Mouse (Mus musculus): ENCODE data around the gene Ptpn12. TPM values are rescaled to one million over a fixed set of nuclear protein-coding genes. Genes with fewer than 3 reads are reported as not detected.

The Ptpn12 gene
- total RNA-seq, 2 experiments from 2014 or later = 31.1 to 36.7 TPM

GRCm38 (mm10) chr5:21033382-21034056 lies 22.2 kb downstream of the Ptpn12 start:
- no peak for ATAC-seq (replicated peaks; ENCODE audit: low FRiP score, poor library complexity, severe bottlenecking)

- ATAC-seq (replicated peaks; ENCODE audit: low FRiP score, poor library complexity, severe bottlenecking) = no peak
Measured at GRCm38 (mm10) chr5:21032626-21033025, 23.1 kb downstream of the Ptpn12 start.

GRCm38 (mm10) chr5:21030226-21030625 lies 25.5 kb downstream of the Ptpn12 start:
- ATAC-seq (replicated peaks; ENCODE audit: low FRiP score, poor library complexity, severe bottlenecking) = no peak

GRCm38 (mm10) chr5:21017075-21017474 lies 38.6 kb downstream of the Ptpn12 start:
- ATAC-seq (replicated peaks; ENCODE audit: low FRiP score, poor library complexity, severe bottlenecking) = no peak

- no peak for ATAC-seq (replicated peaks; ENCODE audit: low FRiP score, poor library complexity, severe bottlenecking)
Measured at GRCm38 (mm10) chr5:21010908-21011307, 44.8 kb downstream of the Ptpn12 start.

- ATAC-seq (replicated peaks; ENCODE audit: low FRiP score, poor library complexity, severe bottlenecking) = peak; percentile 58
Measured at GRCm38 (mm10) chr5:21002723-21003122, 53.0 kb downstream of the Ptpn12 start.

GRCm38 (mm10) chr5:21001622-21002315 lies 53.9 kb downstream of the Ptpn12 start:
- ATAC-seq (replicated peaks; ENCODE audit: low FRiP score, poor library complexity, severe bottlenecking) = no peak

- ATAC-seq (replicated peaks; ENCODE audit: low FRiP score, poor library complexity, severe bottlenecking) = no peak
Measured at GRCm38 (mm10) chr5:20998427-20998826, 57.3 kb downstream of the Ptpn12 start.

GRCm38 (mm10) chr5:20997555-20997954 lies 58.2 kb downstream of the Ptpn12 start:
- ATAC-seq (replicated peaks; ENCODE audit: low FRiP score, poor library complexity, severe bottlenecking) = no peak

- ATAC-seq (replicated peaks; ENCODE audit: low FRiP score, poor library complexity, severe bottlenecking) = no peak
Measured at GRCm38 (mm10) chr5:20990062-20990809, 65.5 kb downstream of the Ptpn12 start.

GRCm38 (mm10) chr5:20986271-20986670 lies 69.4 kb downstream of the Ptpn12 start:
- no peak for ATAC-seq (replicated peaks; ENCODE audit: low FRiP score, poor library complexity, severe bottlenecking)

- no peak for ATAC-seq (replicated peaks; ENCODE audit: low FRiP score, poor library complexity, severe bottlenecking)
Measured at GRCm38 (mm10) chr5:20983505-20983904, 72.2 kb downstream of the Ptpn12 start.

GRCm38 (mm10) chr5:20974690-20975089 lies 81.0 kb downstream of the Ptpn12 start:
- ATAC-seq (replicated peaks; ENCODE audit: low FRiP score, poor library complexity, severe bottlenecking) = no peak

- ATAC-seq (replicated peaks; ENCODE audit: low FRiP score, poor library complexity, severe bottlenecking) = no peak
Measured at GRCm38 (mm10) chr5:20973999-20974398, 81.7 kb downstream of the Ptpn12 start.

GRCm38 (mm10) chr5:20973069-20973468 lies 82.6 kb downstream of the Ptpn12 start:
- no peak for ATAC-seq (replicated peaks; ENCODE audit: low FRiP score, poor library complexity, severe bottlenecking)

- peak; percentile 49; the same call in 1 of the 2 replicates for ATAC-seq (replicated peaks; ENCODE audit: low FRiP score, poor library complexity, severe bottlenecking)
Measured at GRCm38 (mm10) chr5:20968963-20969362, 86.7 kb downstream of the Ptpn12 start.

GRCm38 (mm10) chr5:20968493-20968892 lies 87.2 kb downstream of the Ptpn12 start:
- ATAC-seq (replicated peaks; ENCODE audit: low FRiP score, poor library complexity, severe bottlenecking) = no peak

GRCm38 (mm10) chr5:20967942-20968341 lies 87.8 kb downstream of the Ptpn12 start:
- no peak for ATAC-seq (replicated peaks; ENCODE audit: low FRiP score, poor library complexity, severe bottlenecking)

- ATAC-seq (replicated peaks; ENCODE audit: low FRiP score, poor library complexity, severe bottlenecking) = no peak
Measured at GRCm38 (mm10) chr5:20964446-20964845, 91.3 kb downstream of the Ptpn12 start.

GRCm38 (mm10) chr5:20963295-20963694 lies 92.4 kb downstream of the Ptpn12 start:
- ATAC-seq (replicated peaks; ENCODE audit: low FRiP score, poor library complexity, severe bottlenecking) = no peak

GRCm38 (mm10) chr5:20960927-20961326 lies 94.8 kb downstream of the Ptpn12 start:
- no peak for ATAC-seq (replicated peaks; ENCODE audit: low FRiP score, poor library complexity, severe bottlenecking)

Data from erythroblast, adult 5-6 weeks (primary cell).